Mouse (Mus musculus) megakaryocyte progenitor cell, adult 5-6 weeks (primary cell): ENCODE data around the gene Vmn2r37. TPM values are rescaled to one million over a fixed set of nuclear protein-coding genes. Genes with fewer than 3 reads are reported as not detected.
"Not testable (repeated sequence)": the region's sequence is repeated elsewhere in the genome, so short reads cannot be mapped to it uniquely, and the experiment has no call there.

Experiments used
- ATAC-seq: replicated peaks from 2 replicates; pipeline ENCODE4 v1.8.0; 2016; ENCODE audit warnings: mild to moderate bottlenecking, moderate TSS enrichment, inconsistent platforms; ENCODE audit not compliant: poor library complexity
- total RNA-seq, 2 experiments: library from RNA; stranded (forward) in 1 of 2; stranded (reverse) in 1 of 2; fragments of 157-497, 149-512 nt in 1 of 2; fragments of 200-1000 nt in 1 of 2; gene quantifications; 2 replicates each; pipeline versions ENCODE4 v1.2.3 to v1.2.4; 2015 to 2017

The Vmn2r37 gene
- total RNA-seq (2015) (not detected in 2 replicates), total RNA-seq (2017) (not detected in 2 replicates)

DNA sequence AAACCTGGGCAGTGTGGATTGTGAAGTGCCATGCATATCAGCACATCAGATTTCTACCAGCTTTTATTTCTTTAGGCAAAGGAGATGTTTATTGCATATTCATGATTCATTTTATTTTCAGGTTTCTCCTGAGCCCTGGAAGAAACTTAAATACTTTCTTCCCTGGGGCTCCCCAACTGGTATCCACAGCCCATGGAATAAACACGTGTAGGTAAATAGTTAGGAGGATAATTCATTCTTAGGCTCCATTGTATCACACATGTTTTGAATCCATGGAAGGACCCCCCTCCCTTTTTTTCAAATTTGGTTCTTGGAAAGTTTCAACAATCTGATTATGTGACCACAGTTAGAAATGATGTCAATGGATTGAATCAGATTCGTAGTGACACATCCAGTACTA, at the start of gene Vmn2r37:
Vmn2r37 (minus strand) TSS at position 101 of the 400 bp plus-strand sequence.
- ATAC-seq, result not testable (repeated sequence)

Other genes starting within 250 kb of the Vmn2r37 start
- gene Vmn2r39, start 192.9 kb downstream of the Vmn2r37 start, total RNA-seq (2015), result not detected in 2 replicates
- gene Vmn2r39, start 192.9 kb downstream of the Vmn2r37 start, total RNA-seq (2017), result not detected in 2 replicates
- not detected in 2 replicates for gene Vmn2r38, start 125.8 kb downstream of the Vmn2r37 start, total RNA-seq (2015)
- not detected in 2 replicates for gene Vmn2r38, start 125.8 kb downstream of the Vmn2r37 start, total RNA-seq (2017)